Mouse (Mus musculus): ENCODE measurements around the gene Cacnb4.

The Cacnb4 gene

DNA sequence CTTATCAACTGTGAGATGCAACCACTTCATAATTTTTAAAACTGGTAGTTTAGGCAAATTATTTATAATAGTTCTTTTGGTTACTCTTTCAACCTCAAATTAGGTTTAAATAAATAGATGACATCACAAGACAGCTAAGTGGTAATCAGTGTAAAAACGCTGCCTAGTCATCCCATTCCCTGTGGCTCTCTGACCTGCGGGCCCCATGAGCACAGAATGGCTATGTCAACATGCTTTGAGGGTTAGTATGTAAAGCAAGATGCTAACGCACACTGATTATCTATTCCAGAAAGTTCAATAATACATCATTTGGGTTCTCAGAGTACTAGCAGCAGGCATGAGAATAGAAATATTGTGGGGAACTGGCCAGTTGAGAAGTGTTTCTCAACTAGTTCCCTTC is 108.5 kb downstream of the Cacnb4 start:
- in situ Hi-C loops (cut with MboI), result no loop called here

DNA sequence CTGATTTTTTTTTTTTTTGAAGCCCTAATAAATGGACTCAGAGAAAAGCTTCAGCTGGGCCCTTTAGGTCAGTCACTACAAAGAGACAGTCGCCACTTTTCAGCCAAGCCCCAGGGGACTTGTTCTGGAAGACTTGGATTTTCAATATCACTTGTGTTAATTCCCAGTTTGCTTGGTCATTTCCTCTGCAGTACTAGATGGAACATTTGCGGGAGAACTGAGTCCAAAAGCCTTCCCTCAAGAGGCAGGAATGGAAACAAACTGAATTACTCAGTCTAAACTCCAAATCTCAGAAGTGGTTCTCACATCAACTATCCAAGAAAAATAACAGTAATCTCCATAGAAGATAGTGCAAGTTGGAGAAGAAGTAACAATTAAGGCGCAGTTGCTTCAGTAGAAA is 109.2 kb downstream of the Cacnb4 start:
- in situ Hi-C loops (cut with MboI), result no loop called here

DNA sequence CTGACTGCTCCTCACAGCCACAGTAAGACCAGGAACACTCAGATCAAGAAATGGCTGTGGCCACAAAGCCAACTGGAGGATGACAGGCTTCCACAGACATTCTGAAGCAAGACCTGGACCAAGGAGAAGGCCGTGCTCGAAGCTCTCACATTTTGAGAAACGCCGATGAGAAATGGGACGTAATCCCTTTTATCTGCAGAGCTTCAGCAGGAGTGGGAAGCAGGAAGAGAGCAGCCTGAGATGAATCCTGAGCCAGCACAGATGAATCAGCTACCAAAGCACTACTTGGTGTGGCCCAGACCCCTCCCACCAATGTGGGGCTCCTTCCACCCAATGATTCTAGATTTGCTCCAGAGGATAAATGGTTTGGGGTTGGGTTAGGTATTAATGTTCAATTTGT is 113.4 kb downstream of the Cacnb4 start:
- in situ Hi-C loops (cut with MboI), result no loop called here

DNA sequence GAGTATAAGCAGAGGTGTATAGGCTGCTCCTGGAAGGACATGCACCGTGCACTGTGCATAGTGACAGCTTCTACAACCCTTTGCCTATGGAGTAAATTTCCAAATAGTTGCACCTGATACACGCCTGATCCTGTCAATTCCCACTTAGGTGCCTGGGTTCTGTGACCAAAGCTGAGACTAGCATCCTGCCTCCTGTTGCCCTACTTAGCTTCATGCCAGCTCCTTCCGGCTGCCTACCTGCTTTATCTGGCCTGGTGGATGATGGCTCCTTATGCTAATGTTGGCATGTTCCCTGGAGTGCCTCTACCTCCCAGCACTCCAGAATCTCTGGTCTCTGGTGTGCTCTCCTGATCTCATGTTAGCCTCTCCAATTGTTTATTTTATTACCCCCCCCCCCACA is 114.3 kb downstream of the Cacnb4 start:
- in situ Hi-C loops (cut with MboI), result no loop called here

DNA sequence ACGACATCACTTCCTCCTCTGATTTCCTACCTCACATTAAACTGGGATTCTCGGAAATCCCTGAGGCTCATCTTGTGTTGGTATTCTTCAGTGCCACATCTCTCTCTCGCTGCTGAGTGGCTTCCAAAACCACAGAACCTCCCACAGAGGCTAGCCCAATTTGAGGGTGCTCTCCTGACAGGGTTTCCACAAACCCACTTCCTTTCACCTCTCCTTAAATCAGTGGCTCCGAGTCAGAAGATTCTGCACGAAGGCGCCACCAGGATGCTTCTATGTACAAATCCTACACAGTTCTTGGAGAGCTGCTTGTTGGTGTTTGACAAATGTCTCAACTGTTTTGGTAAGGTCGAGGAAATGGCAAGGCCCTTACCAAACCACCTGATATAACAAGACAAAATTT is 115.5 kb downstream of the Cacnb4 start:
- in situ Hi-C loops (cut with MboI), result no loop called here

DNA sequence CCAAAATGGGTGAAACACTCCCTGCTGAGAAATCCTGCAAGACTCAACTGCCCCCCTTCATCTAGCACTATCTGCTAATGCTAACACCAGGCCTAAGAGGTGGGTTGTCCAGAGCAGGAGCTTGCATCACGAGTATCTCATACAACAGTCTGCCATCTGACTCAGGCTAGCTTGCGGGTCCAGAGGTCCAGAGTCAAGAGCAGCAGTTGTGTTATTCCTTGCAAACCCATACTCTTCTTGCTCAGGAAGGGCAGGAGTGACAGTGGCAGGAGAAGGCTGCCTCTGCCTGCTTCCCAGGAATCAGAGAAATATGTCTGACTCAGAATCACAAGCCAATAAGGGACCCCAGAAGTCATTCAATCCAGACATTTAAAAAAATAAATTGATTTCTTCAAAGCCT is 116.4 kb downstream of the Cacnb4 start:
- in situ Hi-C loops (cut with MboI), result no loop called here

DNA sequence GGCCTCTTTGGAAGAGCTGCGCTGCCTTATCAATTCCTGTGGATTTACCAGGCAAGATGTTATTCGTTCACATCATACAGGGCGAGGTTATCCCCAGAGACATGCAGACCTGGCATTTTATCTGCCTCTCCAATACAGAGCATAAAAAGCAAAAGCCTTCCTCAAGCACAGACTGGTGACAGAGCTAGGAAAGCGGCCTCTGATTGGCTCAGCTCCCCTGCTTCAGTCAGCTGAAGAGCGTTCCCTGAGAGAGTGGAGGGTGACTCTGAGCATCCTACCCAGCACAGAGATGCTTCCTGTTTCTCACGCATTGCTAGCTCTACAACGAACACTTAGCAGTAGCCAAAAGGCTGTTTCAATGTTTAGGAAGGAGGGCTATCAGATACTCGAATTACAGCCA is 118.2 kb downstream of the Cacnb4 start:
- in situ Hi-C loops (cut with MboI), result no loop called here

DNA sequence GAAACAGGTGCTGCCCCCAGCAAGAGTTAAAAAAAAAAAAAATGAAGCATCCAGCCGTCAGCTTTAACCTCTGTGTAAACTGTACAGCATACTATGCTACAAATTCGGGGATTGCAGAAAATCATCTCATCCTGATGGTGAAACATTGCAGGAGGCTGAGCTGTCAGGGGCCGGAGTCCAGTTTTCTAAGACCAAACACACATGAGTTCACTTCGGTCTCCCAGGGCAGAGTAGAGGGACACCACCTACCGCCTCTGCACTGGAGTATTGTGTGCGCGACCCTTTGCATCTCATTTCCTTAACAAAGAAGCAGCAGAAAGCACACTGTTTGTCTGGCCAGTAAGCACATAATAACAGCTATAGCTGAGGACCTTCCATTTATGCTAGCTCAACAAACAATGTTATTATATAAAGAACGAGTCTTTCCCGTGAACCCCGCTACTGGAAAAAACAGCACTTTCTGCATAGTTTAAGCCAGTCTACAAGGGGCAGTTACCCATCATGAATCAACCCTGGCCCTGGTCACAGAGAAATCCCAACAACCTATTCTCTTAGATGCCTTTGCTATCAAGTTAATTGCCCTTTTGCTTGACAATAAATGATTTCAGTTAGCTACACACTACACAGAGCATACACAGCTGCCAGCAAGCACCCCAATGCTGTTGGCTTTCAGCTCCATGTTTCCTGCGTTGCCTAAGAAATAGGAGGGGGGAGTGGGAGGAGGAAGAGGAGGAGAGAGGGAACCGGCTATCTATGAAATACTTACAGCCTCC is 118.9 kb downstream of the Cacnb4 start:
- in situ Hi-C loops (cut with MboI), result no loop called here

DNA sequence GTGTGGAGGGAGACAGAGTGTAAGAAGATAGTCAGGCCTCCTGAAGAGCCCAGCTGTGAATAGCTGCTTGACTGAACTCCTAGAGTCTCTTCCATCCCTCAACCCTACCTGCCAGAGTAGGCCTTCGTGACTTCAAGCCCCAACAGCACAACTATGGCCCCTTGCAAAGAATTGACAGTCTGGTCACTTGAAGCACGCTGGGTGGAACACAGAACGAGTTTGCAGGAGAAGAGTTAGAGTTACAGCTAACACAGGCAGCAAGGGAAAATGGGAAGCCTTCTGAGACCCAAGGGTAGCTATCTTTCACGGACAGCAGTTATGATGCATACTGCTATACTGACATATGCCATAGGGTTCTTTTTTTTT is 119.7 kb downstream of the Cacnb4 start:
- in situ Hi-C loops (cut with MboI), result no loop called here

DNA sequence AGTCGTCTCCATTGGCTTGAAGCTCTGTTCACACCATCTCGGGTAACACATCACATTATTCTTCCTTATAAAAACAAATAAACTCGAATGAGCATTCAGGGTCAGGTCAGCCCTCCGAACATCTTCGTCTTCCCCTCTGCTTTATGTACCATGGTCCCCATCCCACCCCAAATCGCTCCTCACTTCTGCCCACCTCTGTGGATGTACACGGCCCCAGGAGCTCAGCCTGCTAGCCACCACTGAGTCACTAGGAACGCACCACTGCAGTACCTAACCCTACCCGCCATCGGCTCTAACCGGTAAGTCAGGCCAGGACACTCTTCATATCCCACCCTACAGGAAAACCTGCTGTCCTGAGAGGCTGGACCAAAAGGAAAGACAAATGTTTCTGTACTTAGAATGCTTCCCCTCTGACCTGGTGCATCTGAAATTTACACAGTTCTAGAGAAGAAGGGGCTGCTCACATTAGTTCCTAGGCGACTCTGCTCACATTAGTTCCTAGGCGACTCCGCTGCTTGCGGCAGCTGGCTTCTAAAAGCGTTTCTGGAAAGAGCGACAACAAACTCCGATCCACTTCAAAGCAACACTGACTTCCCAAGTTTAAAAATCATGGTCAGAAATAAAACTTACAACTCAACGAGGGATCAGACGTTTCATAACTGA is 120.2 kb downstream of the Cacnb4 start:
- in situ Hi-C loops (cut with MboI), result no loop called here

DNA sequence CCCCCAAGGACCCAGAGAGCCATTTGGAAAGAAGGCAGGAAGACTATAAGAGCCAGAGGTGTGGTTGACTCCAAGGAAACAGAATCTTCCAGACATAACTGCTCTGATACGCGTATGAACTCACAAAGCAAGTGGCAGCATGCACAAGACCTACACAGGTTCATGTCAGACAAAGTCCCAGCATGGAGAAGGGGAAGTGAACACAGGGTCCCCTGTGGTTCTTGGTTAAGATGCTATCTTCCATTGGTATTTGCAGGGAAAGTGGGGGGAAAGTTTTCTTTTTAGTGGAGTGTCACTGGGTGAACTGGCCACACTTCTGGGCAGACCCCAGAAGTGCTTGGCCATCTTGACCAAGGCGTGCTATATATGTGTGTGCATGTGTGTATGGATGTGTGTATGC is 128.2 kb downstream of the Cacnb4 start:
- in situ Hi-C loops (cut with MboI), result no loop called here

DNA sequence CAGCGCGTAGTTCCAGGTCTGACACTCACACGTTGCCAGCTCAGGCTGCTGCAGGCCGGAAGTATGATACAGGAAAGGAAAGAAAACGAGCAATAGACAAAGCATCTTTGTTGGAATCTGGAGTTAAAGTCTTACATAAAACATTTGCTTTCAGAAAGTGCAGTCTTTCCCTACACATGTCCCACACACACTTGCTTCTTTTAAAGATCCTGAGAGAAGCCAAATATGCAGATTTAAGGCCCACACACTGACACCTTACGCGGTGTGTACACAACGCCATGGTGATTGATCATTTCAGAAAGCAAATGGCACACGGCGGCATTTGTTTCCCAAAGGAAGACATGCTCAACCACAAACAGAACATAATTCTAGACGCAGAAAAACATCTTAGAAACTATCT is 129.3 kb downstream of the Cacnb4 start:
- in situ Hi-C loops (cut with MboI), result no loop called here

DNA sequence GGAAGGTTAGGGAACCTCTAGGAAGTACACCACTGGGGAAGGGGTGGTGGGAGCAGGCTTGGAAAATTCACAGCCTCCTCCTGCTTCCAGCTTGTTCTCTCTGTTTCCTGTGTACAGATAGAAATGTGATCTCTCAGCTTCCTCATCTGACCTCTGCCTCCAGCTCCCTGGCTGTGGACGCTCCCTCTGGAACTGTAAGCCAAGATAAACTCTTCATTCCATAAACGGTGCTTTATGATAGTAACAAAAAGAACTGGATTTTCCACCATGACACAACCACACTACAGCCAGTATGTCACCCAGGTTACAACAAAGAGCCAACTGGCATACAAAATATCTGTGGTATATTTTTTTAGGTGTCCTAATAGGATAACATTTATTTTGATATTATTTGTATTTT is 132.1 kb downstream of the Cacnb4 start:
- in situ Hi-C loops (cut with MboI), result no loop called here

DNA sequence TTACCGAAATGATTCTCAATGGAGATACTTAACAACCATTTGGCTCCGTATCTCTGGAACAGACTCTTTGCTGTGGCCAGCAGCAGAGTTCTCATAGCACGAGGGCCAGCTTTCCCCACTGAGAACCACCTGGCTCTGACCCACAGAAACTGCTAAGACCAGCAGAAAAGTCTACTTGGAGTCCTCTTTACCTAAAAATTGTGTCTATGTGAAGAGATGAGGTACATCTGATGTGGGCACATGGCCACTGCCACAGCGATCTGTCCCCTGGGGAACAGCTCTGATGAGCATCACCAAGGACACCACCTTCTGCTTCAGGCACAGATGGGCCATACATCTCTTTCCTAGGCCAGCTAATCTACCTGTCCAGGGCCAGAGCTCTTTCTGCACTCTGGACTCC is 135.6 kb downstream of the Cacnb4 start:
- in situ Hi-C loops (cut with MboI), result no loop called here

DNA sequence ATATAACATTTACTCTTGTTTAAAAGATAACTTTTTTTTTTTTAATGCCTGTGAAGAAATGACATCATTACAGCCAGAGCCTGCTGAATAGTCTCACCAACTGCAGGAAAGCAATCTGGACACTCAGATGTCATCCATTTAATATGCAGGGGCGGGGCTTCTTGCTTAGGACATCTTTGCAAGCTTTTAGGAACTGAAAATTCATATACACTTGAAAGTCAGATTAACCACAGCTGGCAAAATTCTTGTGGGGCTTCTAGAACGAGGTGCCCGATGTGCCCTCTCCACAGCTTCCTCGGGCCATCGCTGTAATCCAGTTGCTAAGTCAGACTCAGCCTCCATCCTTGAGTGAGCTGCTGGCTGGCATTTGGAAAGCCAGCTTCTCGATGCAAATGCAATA is 137.3 kb downstream of the Cacnb4 start:
- in situ Hi-C loops (cut with MboI), result no loop called here

DNA sequence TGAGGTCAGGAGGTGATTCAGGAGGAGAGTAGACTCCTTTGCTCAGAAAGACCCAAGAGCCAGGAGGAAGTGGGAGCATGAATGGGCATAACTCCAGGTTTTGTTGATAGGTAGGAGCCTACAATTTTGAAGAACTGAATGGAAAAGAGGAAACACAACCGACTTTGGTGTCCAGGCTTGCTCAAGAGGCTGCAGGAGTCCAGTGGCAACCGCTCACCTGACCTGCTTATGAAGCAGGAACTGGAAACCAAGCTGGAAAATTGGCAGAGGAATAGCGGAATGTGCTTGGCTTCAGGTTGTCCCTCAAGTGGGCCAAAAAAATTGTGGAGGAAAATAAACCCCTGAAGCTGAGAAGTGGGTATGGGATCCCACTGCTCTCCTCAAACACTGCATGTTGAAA is 139.0 kb downstream of the Cacnb4 start:
- in situ Hi-C loops (cut with MboI), result no loop called here

DNA sequence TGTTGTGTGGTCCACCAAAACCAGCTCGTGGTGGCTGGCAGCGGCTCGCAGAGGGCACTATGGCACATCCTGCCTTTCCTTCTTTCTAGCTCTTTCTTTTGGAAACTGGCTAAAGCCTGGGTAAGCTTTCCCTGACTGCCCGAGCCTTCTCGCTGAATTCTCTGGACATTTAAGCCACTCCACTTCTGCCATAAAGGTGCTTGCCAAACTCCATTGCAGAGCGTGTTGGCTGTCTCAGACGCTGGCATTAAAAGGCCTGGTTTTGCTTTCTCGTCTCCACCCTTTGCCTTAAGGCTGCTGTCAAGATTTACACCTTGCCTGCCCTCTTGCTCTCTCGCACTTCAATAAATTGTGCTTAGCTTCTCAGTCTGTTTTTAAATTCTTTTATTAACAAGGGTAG is 139.5 kb downstream of the Cacnb4 start:
- in situ Hi-C loops (cut with MboI), result no loop called here

DNA sequence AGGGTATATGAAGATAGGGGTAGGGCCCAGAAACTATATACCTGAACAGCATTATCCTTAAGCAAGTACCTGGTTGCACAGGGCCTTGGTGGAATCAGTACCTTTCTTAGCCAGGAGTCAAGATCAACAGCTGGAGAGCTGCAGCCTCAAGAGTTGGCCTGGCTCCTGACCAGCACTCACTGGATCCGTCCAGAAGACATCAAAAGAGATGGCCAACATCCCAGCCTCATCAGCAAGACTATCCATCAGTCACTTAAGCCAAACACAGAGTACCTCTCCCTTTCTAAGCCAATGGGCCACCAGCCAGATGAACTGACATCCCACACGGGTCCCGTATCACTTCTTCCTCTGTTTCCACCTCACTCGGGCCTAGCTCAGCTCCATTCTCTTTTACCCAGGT is 140.1 kb downstream of the Cacnb4 start:
- in situ Hi-C loops (cut with MboI), result no loop called here

DNA sequence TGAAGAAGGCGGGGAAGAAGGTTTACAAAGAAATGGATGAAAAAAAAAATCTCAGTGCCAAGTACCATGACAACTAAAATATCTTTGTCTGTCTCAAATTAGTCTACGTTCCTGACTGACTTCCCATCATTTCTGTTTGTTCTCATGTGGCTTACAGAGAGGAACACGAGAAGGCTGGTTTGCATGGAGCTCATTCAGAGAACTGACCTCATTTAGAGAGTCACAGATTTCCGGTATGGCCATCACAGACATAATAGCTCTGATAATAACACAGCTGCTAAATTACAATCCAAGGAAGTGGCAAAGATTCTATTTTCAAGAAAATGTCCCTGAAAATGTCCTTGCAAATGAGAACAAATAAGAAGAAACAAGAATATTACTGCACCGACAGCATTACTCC is 142.9 kb downstream of the Cacnb4 start:
- in situ Hi-C loops (cut with MboI), result no loop called here

DNA sequence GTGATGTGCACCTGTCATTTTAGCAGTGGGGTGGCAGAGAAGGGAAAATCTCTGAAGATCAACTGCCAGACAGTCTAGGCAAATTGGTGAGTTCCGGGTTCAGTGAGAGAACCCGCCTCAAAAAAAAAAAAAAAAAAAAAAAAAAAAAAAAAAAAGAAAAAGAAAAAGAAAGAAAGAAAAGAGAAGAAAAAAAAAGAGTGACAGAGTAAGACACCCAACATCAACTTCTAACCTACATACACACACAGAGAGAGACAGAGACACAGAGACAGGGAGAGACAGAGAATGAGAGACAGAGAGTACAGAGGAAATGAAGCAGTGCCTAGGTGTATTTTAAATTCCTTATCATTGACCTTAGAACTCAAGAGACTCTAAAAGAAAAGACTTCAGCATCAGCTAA is 146.1 kb downstream of the Cacnb4 start:
- in situ Hi-C loops (cut with MboI), result no loop called here

DNA sequence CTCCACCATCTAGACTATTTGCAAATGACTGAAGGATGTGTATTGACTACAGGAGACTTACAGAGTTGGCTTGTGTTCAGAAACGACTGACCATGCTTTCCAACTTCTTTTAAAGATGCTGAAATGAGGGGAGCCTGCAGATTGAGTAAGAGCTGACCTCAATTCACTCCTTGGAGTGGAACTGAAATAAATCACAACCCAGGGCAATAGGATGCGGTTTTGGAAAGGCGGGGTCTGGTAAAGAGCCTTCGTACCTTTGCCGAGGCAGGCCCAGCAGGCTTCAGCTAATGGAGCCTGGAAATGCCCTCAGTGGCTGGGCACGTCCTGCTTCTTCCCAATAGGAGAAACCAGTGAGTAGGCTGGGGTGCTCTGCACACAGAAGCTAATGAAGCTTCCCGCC is 147.4 kb downstream of the Cacnb4 start:
- in situ Hi-C loops (cut with MboI), result no loop called here

DNA sequence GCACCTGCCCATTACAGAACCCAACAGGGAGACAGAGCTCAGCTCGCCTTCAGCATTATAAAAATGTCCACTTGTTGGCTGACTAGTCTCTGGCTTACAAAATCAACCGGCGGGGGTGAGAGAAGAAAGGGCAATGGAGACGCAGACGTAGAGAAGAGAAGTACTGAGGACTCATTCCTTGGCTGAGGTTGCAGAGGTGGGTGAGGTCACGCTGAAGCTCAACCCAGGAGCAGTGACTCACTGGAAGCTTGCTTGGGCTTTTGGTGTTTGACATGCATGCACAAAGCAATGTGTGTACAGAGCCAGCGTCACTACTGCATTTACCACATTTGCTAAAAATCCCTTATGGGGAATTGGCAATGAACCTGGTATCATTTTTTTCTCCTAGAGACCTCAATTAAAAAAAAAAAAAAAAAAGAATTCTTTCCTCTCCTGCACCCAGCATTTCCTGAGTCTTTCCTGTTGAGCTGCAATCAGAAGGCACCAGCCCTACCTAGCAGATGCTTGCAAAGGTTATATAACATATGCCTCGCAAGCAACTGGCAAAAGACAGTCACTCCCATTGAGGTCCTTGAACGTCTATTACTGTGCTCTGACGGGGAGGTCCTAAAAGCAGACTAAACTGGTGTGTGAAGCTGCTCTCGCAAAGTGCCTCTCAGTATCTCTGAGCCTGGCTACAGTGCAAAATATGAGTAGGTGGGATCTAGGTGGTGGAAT is 150.6 kb downstream of the Cacnb4 start:
- in situ Hi-C loops (cut with MboI), result no loop called here

DNA sequence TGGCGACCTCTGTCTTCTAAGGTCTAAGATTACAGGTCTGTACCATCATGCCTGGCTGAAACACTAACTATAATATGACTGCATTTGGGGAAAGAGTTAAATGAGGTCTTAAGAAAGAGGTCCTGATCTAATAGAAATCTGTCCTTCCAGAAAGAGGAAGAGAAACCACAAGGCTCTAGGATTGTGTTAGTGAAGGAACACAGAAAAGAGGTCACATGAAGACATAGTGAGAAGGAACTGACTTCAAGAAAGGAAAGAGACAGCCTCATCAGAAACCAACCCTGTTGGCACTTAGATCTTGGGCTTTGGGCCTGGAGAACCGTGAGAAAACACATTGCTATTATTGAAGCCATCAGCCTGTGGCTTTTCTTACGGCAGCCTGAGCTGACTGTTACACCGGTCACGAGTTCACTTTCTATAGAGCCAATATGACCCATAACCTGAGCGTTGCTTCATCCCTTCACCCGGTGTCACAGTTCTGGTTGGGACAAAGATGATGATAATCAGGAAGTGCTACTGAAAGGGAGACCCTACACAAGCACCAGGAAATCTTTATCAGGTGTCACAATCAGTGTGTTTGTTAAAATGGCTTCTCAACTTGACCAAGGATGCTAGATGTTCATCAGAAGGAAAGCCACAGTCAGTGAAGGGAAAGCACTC is 153.4 kb downstream of the Cacnb4 start:
- in situ Hi-C loops (cut with MboI), result no loop called here

Data from mature B cell (primary cell).